Mouse (Mus musculus) kidney, embryonic 15.5 days (tissue): ENCODE results near the gene Il19. TPM values are rescaled to one million over a fixed set of nuclear protein-coding genes. Genes with fewer than 3 reads are reported as not detected.
A peak's percentile ranks its signal among the peaks of the same experiment; 100 is the strongest.

Experiments used
- ATAC-seq: fragments of 200-750 bp; cut with Nextera tagmentation; replicated peaks from 2 replicates; pipeline ENCODE4 v1.8.0; 2017; ENCODE audit warnings: moderate TSS enrichment; ENCODE audit not compliant: low FRiP score
- H3K27ac ChIP-seq: fragments of 300-500 bp; sonication (generic); 2 replicates; pipeline ENCODE4 v1.5.1; 2015; ENCODE audit warnings: mild to moderate bottlenecking, inconsistent platforms
- H3K27me3 ChIP-seq: fragments of 300-500 bp; sonication (generic); 2 replicates; pipeline ENCODE4 v1.6.1; 2015; ENCODE audit warnings: inconsistent platforms
- H3K36me3 ChIP-seq: fragments of 300-500 bp; sonication (generic); 2 replicates; pipeline ENCODE4 v1.6.1; 2015; ENCODE audit warnings: inconsistent platforms
- H3K4me1 ChIP-seq: fragments of 300-500 bp; sonication (generic); 2 replicates; pipeline ENCODE4 v1.6.1; 2015; ENCODE audit warnings: inconsistent platforms
- H3K4me2 ChIP-seq: fragments of 300-500 bp; sonication (generic); 2 replicates; pipeline ENCODE4 v1.6.1; 2015; ENCODE audit warnings: moderate library complexity, mild to moderate bottlenecking, inconsistent platforms
- H3K4me3 ChIP-seq: fragments of 300-500 bp; sonication (generic); replicated peaks from 2 replicates; pipeline ENCODE4 v1.5.1; 2015; ENCODE audit warnings: mild to moderate bottlenecking, inconsistent platforms
- H3K9ac ChIP-seq: fragments of 300-500 bp; sonication (generic); 2 replicates; pipeline ENCODE4 v1.6.1; 2015; ENCODE audit warnings: mild to moderate bottlenecking, inconsistent platforms
- H3K9me3 ChIP-seq: fragments of 300-500 bp; sonication (generic); replicated peaks from 2 replicates; pipeline ENCODE4 v1.6.1; 2016; ENCODE audit warnings: inconsistent platforms
- WGBS: fragments of 180-500 bp; shearing (Covaris S2); methylation state at CpG from one replicate; pipeline ENCODE4 v1.1.7; 2015; ENCODE audit warnings: mixed read lengths; 5-methylcytosine and 5-hydroxymethylcytosine counted together
- polyA plus RNA-seq: library from polyadenylated mRNA; unstranded; fragments of >200 nt; fragmentation: Nextera tagmentation; extraction: Ambion mirVana; gene quantifications from 2 replicates; pipeline ENCODE4 v1.2.1, GENCODE M21; 2015

Gene Il19
- polyA plus RNA-seq = 0.18 TPM in 1 of 2 replicates, not detected in the other

DNA sequence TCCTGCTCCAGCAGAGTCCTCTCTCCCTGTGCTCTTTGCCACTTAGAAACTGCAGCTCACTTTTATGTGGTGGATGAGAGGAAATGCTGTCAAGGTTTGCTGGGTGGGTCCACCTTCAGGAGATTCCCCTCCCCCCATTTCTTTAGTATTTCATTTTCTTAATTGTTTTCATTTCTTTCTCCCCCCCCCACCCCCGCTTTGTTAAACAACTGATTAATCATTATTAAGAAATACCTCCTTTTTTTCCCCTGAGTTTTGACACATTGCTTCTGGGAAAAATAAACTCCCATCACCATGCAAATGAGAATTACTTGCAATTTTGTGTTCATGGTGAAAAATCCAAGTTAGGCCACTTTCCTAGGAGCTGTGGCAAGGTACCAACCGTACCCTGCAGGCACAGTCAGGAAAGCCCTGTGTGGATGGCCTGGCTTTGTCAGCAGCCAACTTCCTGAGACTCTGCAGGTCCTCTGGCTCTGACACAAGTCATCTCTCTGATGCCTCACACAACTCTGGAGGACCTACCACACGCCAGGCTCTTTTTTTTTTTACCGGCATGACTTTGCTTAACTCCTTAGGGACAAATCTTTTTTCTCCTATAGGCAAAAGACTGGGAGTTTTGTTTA lies at the start of gene Il19:
Il19 (minus strand) TSS at position 51 of the 623 bp plus-strand sequence.
- Histone ChIP-seq H3K9ac (no peak within 1 kb of the TSS), H3K4me1 (peaks cover 17% of the 10 kb centered on the region), H3K4me3 (no peak within 1 kb of the TSS), H3K9me3 (no peaks in the 10 kb centered on the region), H3K36me3 (no peaks in the 10 kb centered on the region), H3K4me2 (no peak within 1 kb of the TSS), H3K27me3 (no peaks in the 10 kb centered on the region), H3K27ac (no peak within 1 kb of the TSS)
- no peak for ATAC-seq
- WGBS = 56% methylated on average over 4 of the region's 4 CpGs

- no peak overlapping the region for H3K9ac ChIP-seq
- no peak for ATAC-seq
- 86% methylated on average over 3 of the region's 3 CpGs for WGBS
These were observed 49.4 kb upstream of the Il19 start for GRCm38 (mm10) chr1:130989331-130989730.

DNA sequence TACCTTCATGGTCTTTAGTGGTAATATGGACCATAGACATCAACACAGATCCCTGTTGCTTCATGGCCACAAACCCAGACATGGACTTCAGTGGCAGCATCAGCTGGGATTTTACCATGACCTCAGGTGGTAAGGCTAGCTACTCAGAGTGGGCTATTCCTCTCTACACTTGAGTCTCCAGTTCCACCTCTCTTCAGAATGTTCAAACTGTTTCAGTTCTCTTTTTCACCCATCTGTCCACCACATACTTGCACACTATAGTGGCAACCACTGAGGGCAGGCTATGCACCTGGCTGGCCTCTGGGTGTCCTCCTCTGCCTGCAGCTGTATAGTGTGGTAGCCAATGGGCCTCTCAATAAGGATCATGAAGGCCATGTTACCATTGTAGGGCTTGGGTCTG lies 47.5 kb upstream of the Il19 start:
- H3K9me3 ChIP-seq = no peaks in the 10 kb centered on the region
- ATAC-seq = no peak
- no peaks in the 10 kb centered on the region for H3K36me3 ChIP-seq
- no peaks in the 10 kb centered on the region for H3K4me1 ChIP-seq
- no peak overlapping the region for H3K9ac ChIP-seq
- no peak overlapping the region for H3K27ac ChIP-seq
- H3K4me2 ChIP-seq = no peak overlapping the region
- no peak overlapping the region for H3K4me3 ChIP-seq
- no peaks in the 10 kb centered on the region for H3K27me3 ChIP-seq

More at GRCm38 (mm10) chr1:130989331-130989730, 49.4 kb upstream of the Il19 start:
- Histone ChIP-seq H3K4me2 (no peak overlapping the region), H3K27ac (no peak overlapping the region), H3K36me3 (no peaks in the 10 kb centered on the region), H3K9me3 (no peaks in the 10 kb centered on the region), H3K4me3 (no peak overlapping the region), H3K4me1 (no peaks in the 10 kb centered on the region), H3K27me3 (no peaks in the 10 kb centered on the region)

GRCm38 (mm10) chr1:130987001-130987400 lies 47.1 kb upstream of the Il19 start:
- H3K9me3 ChIP-seq = no peaks in the 10 kb centered on the region
- H3K4me2 ChIP-seq = no peak overlapping the region
- H3K36me3 ChIP-seq = no peaks in the 10 kb centered on the region
- no peak for ATAC-seq
- 83% methylated on average over 5 of the region's 5 CpGs for WGBS
- no peaks in the 10 kb centered on the region for H3K4me1 ChIP-seq
- H3K27ac ChIP-seq = no peak overlapping the region
- no peaks in the 10 kb centered on the region for H3K27me3 ChIP-seq
- H3K9ac ChIP-seq = no peak overlapping the region
- H3K4me3 ChIP-seq = no peak overlapping the region

DNA sequence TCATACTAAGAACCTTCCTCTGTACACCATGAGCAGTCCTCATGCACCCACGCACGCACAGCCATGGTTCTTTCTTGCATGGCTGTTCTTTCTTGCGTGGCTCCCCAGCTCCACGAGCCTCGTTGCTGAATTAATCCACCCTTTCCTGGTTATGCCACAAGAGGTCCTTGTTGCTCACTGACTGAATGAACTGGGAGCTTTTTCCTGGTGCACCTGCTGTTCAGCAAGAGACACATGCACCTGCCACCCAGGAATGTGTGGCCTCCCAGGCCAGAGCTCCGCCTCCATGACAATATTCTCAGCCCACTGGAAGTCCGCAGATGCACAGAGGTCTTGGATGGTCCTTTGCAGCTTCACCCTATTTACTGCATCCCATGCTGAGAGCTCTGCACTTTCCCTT lies 44.5 kb upstream of the Il19 start:
- WGBS = 63% methylated on average over 7 of the region's 7 CpGs
- Histone ChIP-seq H3K4me2 (no peak overlapping the region), H3K36me3 (no peaks in the 10 kb centered on the region), H3K4me1 (no peaks in the 10 kb centered on the region), H3K9ac (no peak overlapping the region), H3K27me3 (no peaks in the 10 kb centered on the region), H3K9me3 (no peaks in the 10 kb centered on the region), H3K27ac (no peak overlapping the region), H3K4me3 (no peak overlapping the region)
- ATAC-seq = no peak

- no peaks in the 10 kb centered on the region for H3K9me3 ChIP-seq
- WGBS = 55% methylated on average over 1 of the region's 1 CpGs
- no peak for ATAC-seq
- H3K27ac ChIP-seq = no peak overlapping the region
- no peak overlapping the region for H3K4me3 ChIP-seq
- no peaks in the 10 kb centered on the region for H3K27me3 ChIP-seq
- no peak overlapping the region for H3K9ac ChIP-seq
- no peaks in the 10 kb centered on the region for H3K4me1 ChIP-seq
- no peak overlapping the region for H3K4me2 ChIP-seq
- H3K36me3 ChIP-seq = no peaks in the 10 kb centered on the region
These were observed 39.5 kb upstream of the Il19 start for GRCm38 (mm10) chr1:130979455-130979854.

- no peaks in the 10 kb centered on the region for H3K9me3 ChIP-seq
- no peak overlapping the region for H3K4me2 ChIP-seq
- H3K27ac ChIP-seq = no peak overlapping the region
- H3K36me3 ChIP-seq = no peaks in the 10 kb centered on the region
- ATAC-seq = no peak
- no peaks in the 10 kb centered on the region for H3K4me1 ChIP-seq
- no peak overlapping the region for H3K4me3 ChIP-seq
- H3K27me3 ChIP-seq = no peaks in the 10 kb centered on the region
- WGBS = 80% methylated on average over 6 of the region's 6 CpGs
- H3K9ac ChIP-seq = no peak overlapping the region
These were observed 24.0 kb upstream of the Il19 start for GRCm38 (mm10) chr1:130963891-130964290.

GRCm38 (mm10) chr1:130946920-130947319 lies 7.0 kb upstream of the Il19 start:
- Histone ChIP-seq H3K9ac (no peak overlapping the region), H3K4me2 (no peak overlapping the region), H3K27ac (0 out of 2 replicates have a peak overlapping the region, but pooled peaks have one; percentile 18), H3K4me1 (peaks cover 11% of the 10 kb centered on the region), H3K27me3 (no peaks in the 10 kb centered on the region), H3K36me3 (no peaks in the 10 kb centered on the region), H3K4me3 (no peak overlapping the region), H3K9me3 (no peaks in the 10 kb centered on the region)
- no peak for ATAC-seq
- 27% methylated on average over 6 of the region's 6 CpGs for WGBS

- H3K9ac ChIP-seq = no peak overlapping the region
- H3K9me3 ChIP-seq = no peaks in the 10 kb centered on the region
- no peak overlapping the region for H3K4me2 ChIP-seq
- no peak overlapping the region for H3K4me3 ChIP-seq
- H3K27ac ChIP-seq = no peak overlapping the region
- H3K27me3 ChIP-seq = no peaks in the 10 kb centered on the region
- H3K4me1 ChIP-seq = peaks cover 13% of the 10 kb centered on the region
- H3K36me3 ChIP-seq = no peaks in the 10 kb centered on the region
- WGBS = 13% methylated on average over 3 of the region's 3 CpGs
- no peak for ATAC-seq
These were observed 1.9 kb upstream of the Il19 start for GRCm38 (mm10) chr1:130941801-130942200.

- ATAC-seq = no peak
These were observed 1.7 kb downstream of the Il19 start for GRCm38 (mm10) chr1:130938192-130938591.

DNA sequence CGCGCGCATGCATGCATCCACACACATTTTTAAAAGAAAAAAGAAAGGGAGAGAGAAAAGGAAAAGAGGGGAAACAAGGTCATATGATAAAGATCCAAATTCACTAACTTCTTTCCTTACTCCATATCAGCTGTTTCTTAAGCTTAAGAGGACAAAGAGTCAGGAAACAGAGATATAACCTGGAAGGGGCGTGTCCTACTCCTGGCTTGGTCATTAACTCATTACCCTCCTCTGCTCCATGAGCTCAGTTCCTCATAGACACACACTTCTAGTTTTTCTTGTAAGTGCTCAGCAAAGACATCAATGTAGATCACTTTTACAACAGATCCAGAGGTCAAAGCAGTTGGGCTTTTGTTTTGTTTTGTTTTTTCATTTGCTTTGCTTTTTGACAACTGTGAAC lies 2.7 kb downstream of the Il19 start:
- Histone ChIP-seq H3K9ac (no peak overlapping the region), H3K36me3 (no peaks in the 10 kb centered on the region), H3K9me3 (no peaks in the 10 kb centered on the region), H3K4me3 (no peak overlapping the region), H3K27me3 (no peaks in the 10 kb centered on the region), H3K27ac (no peak overlapping the region), H3K4me2 (no peak overlapping the region), H3K4me1 (peaks cover 13% of the 10 kb centered on the region)
- 76% methylated on average over 4 of the region's 4 CpGs for WGBS
- ATAC-seq = no peak

More at GRCm38 (mm10) chr1:130938192-130938591, 1.7 kb downstream of the Il19 start:
- Histone ChIP-seq H3K36me3 (no peaks in the 10 kb centered on the region), H3K27ac (no peak overlapping the region), H3K4me2 (no peak overlapping the region), H3K4me1 (peaks cover 13% of the 10 kb centered on the region), H3K9ac (no peak overlapping the region), H3K9me3 (no peaks in the 10 kb centered on the region), H3K4me3 (no peak overlapping the region), H3K27me3 (no peaks in the 10 kb centered on the region)
- 74% methylated on average over 7 of the region's 7 CpGs for WGBS

DNA sequence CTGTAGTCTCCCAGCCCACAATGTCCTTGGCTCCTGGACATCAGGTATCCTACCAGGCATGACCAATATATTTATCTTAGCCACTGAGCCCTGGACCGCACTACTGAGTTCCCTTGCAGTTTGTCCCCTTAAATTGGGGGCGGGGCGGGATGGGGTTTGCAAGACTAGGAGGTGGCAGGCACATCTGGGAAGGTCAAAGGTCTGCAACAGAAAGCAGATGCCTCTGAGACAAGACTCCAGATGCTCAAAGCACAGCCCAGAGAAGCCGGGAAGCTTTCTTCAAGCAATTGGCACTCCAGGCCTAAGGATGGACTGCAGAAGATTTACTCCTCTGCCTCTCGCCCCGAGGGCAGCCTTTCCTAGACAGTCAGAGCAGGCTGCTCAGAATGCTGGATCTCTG lies 3.6 kb downstream of the Il19 start:
- Histone ChIP-seq H3K27ac (no peak overlapping the region), H3K4me1 (peaks cover 13% of the 10 kb centered on the region), H3K36me3 (no peaks in the 10 kb centered on the region), H3K9ac (no peak overlapping the region), H3K9me3 (no peaks in the 10 kb centered on the region), H3K4me3 (no peak overlapping the region), H3K27me3 (no peaks in the 10 kb centered on the region), H3K4me2 (no peak overlapping the region)
- peak; percentile 46; the same call in 1 of the 2 replicates for ATAC-seq
- 28% methylated on average over 6 of the region's 6 CpGs for WGBS

DNA sequence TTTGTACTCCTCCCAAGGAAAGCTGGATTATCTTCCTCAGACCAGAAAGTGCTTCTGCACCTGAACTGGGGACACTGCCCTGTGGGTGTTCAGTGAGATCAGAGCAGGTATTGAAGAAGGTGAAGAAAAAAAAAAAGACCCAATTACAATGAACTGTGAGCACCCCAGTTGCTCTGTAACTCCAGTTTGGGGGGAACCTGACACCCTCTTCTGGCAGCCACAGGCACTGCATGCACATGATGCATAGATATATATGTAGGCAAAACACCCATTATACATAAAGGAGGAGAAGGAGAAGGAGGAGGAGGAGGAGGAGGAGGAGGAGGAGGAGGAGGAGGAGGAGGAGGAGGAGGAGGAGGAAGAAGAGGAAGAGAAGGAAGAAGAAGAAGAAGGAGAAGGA lies 13.4 kb downstream of the Il19 start:
- no peaks in the 10 kb centered on the region for H3K27me3 ChIP-seq
- H3K27ac ChIP-seq = no peak overlapping the region
- no peaks in the 10 kb centered on the region for H3K36me3 ChIP-seq
- H3K9ac ChIP-seq = no peak overlapping the region
- H3K4me2 ChIP-seq = no peak overlapping the region
- no peak overlapping the region for H3K4me3 ChIP-seq
- no peaks in the 10 kb centered on the region for H3K4me1 ChIP-seq
- ATAC-seq = no peak
- no peaks in the 10 kb centered on the region for H3K9me3 ChIP-seq
